Mouse (Mus musculus) olfactory bulb, adult 2 months (tissue): ENCODE results near the gene 1110008L16Rik. TPM values are rescaled to one million over a fixed set of nuclear protein-coding genes. Genes with fewer than 3 reads are reported as not detected.

Experiments used
- H3K27ac ChIP-seq: fragments of 200-500 bp; 2 replicates; pipeline ENCODE4 v1.5.1; 2012; ENCODE audit warnings: low read depth, low read length; ENCODE audit not compliant: insufficient read depth
- H3K4me1 ChIP-seq: fragments of 200-500 bp; 2 replicates; pipeline ENCODE4 v1.6.1; 2012; ENCODE audit warnings: low read length; ENCODE audit not compliant: control insufficient read depth, insufficient read depth
- H3K4me3 ChIP-seq: fragments of 200-500 bp; 2 replicates; pipeline ENCODE4 v1.5.1; 2012; ENCODE audit warnings: mild to moderate bottlenecking, low read depth, low read length, moderate library complexity; ENCODE audit not compliant: insufficient read depth
- CTCF ChIP-seq: fragments of 200-500 bp; IDR thresholded peaks from 2 replicates; pipeline ENCODE4 v1.5.1; 2012; ENCODE audit warnings: low read depth, mild to moderate bottlenecking, low read length, moderate library complexity; ENCODE audit not compliant: insufficient read depth
- POLR2A ChIP-seq: fragments of 200-500 bp; IDR thresholded peaks from 2 replicates; pipeline ENCODE4 v1.6.1; 2012; ENCODE audit warnings: mild to moderate bottlenecking, low read depth, low read length, moderate library complexity; ENCODE audit not compliant: insufficient read depth
- WGBS: fragments of 180-500 bp; shearing (Covaris S2); methylation state at CpG from one replicate; pipeline ENCODE4 v1.1.7; 2018; 5-methylcytosine and 5-hydroxymethylcytosine counted together
- polyA plus RNA-seq: library from polyadenylated mRNA; stranded (reverse); fragments of >200 nt; gene quantifications from 2 replicates; pipeline ENCODE4 v1.2.4, GENCODE M21; 2012; ENCODE audit warnings: low replicate concordance; ENCODE audit not compliant: missing spikeins, insufficient read depth, insufficient read length

Gene 1110008L16Rik
- polyA plus RNA-seq, 1 experiment = not detected

DNA sequence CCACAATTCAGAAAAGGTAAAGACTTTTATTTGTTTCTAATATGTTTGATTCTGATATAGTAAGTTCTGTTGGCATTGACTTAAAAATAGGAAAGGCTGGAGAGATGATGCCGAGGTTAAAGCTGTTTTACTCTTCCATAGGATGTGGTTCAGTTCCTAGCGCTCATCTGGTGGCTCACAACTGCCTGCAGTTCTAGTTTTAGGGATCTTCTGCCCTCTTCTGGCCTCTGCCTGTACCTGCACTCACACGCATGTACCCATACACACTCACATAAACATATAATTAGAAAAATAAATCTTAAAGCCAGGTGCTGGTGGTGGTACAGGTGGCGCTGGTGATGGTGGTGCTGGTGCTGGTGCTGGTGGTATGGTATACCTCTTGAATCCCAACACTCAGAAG lies 7.0 kb downstream of the 1110008L16Rik start:
- TF ChIP-seq CTCF = no peak
- TF ChIP-seq POLR2A = no peak
- H3K4me1 ChIP-seq = 0 out of 2 replicates have a peak, but pooled peaks cover 2% of the 10 kb centered on the region
- H3K4me3 ChIP-seq = no peak overlapping the region
- 95% methylated on average over 4 of the region's 4 CpGs for WGBS
- H3K27ac ChIP-seq = no peak overlapping the region

DNA sequence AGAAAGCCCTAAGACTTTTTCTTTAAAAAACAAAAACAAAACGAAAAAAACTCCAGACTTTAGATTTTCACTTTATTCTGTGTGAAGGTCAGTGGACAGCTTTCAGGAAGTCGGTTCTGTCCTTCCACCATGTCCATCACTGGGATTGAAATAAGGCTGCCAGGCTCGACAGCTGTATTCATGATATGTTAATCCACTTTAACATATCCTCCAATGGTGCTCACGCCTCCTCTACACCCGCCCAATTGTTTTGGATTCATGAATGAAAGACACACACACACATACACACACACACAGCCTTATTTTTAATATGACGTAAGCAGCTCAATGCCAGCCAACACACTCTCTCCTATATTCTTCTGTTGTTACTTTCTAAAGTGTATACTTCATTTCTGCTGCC lies 8.2 kb downstream of the 1110008L16Rik start:
- no peaks in the 10 kb centered on the region for H3K4me1 ChIP-seq
- 46% methylated on average over 6 of the region's 6 CpGs for WGBS
- no peak overlapping the region for H3K27ac ChIP-seq
- no peak overlapping the region for H3K4me3 ChIP-seq
- TF ChIP-seq POLR2A = no peak
- TF ChIP-seq CTCF = no peak

DNA sequence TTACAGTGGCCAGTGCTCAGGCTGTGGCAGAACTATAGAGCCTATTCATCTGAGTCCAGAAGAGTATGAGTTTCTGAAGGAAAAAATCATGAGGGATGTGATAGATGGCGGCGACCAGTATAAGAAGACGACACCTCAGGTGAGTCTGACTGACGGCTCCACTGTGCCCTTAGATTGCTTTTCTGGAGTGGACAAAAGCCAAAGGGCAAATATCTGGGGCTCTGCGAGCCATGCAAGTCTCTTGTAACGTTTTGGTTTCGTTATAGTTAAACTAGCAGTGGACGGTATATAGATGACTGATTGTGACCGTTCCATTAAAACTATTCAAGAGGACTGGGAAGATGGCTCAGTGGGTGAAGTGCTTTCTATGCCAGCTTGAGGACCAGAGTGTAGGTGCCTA lies 9.4 kb downstream of the 1110008L16Rik start:
- Histone ChIP-seq H3K4me3 (no peak overlapping the region), H3K27ac (no peak overlapping the region), H3K4me1 (no peaks in the 10 kb centered on the region)
- 93% methylated on average over 9 of the region's 9 CpGs for WGBS
- no peak for TF ChIP-seq CTCF
- TF ChIP-seq POLR2A = no peak

DNA sequence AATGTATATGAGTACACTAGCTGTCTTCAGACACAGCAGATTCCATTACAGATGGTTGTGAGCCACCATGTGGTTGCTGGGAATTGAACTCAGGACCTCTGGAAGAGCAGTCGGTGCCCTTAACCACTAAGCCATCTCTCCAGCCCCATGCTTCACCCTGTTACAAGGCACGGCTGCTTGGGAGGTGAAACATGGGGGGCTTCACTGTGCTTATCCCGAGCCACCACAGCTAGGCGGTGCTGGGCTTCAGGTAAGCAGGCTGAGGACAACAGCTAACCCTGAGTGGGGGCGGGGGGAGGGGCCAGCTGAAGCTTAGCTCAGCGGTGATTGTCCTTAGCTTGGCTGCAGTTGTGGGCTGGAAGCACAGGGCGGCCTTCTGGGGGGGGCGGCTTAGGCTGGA lies 10.1 kb downstream of the 1110008L16Rik start:
- no peak for TF ChIP-seq POLR2A
- TF ChIP-seq CTCF = no peak
- 78% methylated on average over 8 of the region's 8 CpGs for WGBS
- H3K4me1 ChIP-seq = no peaks in the 10 kb centered on the region
- no peak overlapping the region for H3K27ac ChIP-seq
- H3K4me3 ChIP-seq = no peak overlapping the region

DNA sequence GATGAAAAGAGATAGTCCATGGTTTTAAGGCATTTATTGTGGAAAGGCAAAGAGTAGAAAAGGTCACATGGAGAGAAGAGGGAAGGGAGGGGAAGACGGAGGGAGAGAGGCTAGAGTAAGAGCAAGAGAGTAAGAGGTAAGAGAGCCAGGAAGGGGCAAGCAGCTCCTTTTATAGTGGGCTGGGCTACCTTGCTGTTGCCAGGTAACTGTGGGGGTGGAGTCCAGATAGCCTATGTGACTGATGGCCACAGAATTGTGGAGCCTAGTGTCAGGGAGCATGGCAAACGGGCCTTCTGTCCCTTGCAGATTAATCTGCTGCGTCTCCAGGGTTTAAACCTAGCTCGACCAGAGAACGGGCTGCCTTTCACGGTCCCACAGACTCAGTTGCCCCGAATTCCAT lies 12.5 kb downstream of the 1110008L16Rik start:
- TF ChIP-seq CTCF (no peak), POLR2A (no peak)
- Histone ChIP-seq H3K27ac (no peak overlapping the region), H3K4me3 (no peak overlapping the region), H3K4me1 (no peaks in the 10 kb centered on the region)
- 90% methylated on average over 7 of the region's 7 CpGs for WGBS

DNA sequence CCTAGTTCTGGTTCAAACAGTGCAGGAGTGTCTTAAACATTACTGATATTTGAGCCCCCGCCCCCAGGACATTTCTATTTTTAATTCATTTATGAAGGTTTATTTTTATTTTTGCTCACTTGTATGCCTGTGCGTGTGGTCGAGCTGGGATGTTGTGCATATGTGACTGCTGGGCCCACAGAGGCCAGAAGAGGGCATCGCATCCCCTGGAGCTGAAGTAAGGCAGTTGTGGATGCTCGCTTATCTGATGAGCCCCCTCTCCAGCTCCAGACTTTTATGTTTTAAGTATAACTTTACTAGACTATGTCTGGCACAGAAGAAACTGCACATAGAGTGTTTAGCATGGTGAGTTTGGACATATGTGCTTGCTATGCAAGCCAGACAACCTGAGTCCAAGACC lies 14.5 kb downstream of the 1110008L16Rik start:
- no peak for TF ChIP-seq POLR2A
- TF ChIP-seq CTCF = no peak
- Histone ChIP-seq H3K4me3 (no peak overlapping the region), H3K4me1 (no peaks in the 10 kb centered on the region), H3K27ac (no peak overlapping the region)
- 88% methylated on average over 5 of the region's 5 CpGs for WGBS

DNA sequence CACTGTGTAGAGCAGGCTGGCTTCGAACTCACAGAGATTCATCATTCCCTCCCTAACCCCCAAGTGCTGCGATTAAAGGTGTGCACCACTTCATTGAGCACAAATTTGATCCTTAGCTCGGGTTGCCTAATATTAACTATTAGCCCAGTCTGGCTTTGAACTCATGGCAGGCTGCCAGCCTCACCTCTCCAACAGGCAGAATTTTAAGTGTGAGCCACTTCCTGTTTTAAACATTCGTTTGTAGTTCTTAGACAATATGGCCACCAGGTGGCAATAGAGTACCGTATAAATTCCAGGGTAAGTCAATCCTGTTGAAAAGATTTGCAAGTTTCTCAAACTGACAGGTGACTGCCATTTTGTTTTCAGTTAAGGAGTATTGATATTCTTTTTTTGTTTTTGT lies 15.8 kb downstream of the 1110008L16Rik start:
- H3K27ac ChIP-seq = no peak overlapping the region
- no peak overlapping the region for H3K4me3 ChIP-seq
- 30% methylated on average over 5 of the region's 5 CpGs for WGBS
- TF ChIP-seq CTCF = no peak
- no peak for TF ChIP-seq POLR2A
- H3K4me1 ChIP-seq = no peaks in the 10 kb centered on the region

DNA sequence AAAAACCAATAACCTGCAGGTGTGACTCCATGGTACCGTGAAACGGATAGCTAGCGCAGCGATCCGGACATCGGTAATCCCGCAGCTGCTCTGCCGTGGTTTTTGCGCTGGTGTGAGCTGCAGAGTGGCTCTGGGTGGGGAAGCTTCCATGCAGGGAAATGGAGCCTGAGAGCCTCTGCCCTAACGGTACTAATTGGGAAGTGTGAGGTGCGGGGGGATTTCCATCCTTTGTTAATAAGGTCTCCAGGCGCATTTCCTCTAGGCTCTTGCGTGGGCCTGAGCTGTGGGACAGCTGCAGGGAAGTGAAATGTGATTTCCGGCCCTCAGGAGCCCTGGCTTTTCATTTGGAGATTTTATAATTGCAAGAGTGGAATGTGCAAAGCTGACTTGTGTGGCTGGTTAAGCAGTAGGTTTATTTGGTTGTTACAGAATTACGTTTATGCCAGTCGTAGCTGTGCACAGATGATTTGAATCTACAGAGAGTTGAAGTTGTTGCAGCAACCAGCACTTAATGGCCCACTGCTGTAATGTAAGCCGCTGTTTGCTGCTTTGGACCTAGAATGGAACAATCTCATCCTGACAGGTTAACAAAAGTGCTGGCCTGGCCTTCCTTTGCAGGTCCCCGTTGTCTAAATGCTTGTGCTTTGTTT lies 22.4 kb downstream of the 1110008L16Rik start:
- TF ChIP-seq CTCF = no peak
- 79% methylated on average over 18 of the region's 18 CpGs for WGBS
- no peak overlapping the region for H3K4me3 ChIP-seq
- H3K27ac ChIP-seq = no peak overlapping the region
- H3K4me1 ChIP-seq = no peaks in the 10 kb centered on the region; the same call in 1 of the 2 replicates

DNA sequence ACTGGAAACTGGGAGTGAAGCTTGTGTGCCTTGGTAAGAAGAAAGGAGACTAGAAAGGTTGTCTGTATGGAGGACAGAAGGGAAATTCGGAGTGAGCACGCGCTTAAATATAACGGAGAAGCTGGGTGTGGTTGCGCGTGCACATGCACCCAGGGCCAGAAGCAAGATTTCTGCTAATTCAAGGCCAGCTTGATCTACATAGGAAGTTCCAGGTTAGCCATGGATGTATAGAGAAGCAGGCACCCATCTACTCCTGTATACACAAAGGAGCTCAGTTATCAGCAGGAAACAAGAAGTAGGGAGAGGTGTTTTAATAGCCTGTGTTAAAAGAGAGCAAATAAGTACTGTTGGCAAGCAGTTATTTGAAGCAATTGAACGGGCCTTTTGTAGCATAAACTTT lies 26.3 kb downstream of the 1110008L16Rik start:
- Histone ChIP-seq H3K4me1 (no peaks in the 10 kb centered on the region; the same call in 1 of the 2 replicates), H3K27ac (no peak overlapping the region), H3K4me3 (no peak overlapping the region)
- TF ChIP-seq CTCF (no peak), POLR2A (no peak)
- 80% methylated on average over 7 of the region's 7 CpGs for WGBS

DNA sequence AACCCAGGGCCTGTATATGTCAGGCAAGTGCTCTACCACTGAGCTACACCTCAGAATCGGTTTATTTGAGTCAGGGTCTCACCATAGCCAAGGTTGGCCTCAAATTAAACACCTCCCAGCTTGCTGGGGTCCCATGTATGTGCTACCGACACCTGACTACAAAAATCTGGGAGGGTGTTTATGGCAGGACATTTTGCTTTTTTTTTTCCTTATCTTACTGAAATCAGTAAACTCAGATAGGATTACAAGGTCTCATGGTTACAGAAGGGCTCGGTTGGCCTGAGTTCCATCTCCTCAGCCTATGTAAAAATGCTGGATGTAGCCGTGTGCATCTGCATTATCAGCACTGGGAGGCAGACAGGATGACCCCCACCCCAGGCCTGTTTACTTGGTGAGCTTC lies 29.4 kb downstream of the 1110008L16Rik start:
- no peak overlapping the region for H3K4me3 ChIP-seq
- H3K27ac ChIP-seq = no peak overlapping the region
- no peaks in the 10 kb centered on the region for H3K4me1 ChIP-seq
- TF ChIP-seq POLR2A = no peak
- TF ChIP-seq CTCF = no peak
- 94% methylated on average over 4 of the region's 4 CpGs for WGBS

DNA sequence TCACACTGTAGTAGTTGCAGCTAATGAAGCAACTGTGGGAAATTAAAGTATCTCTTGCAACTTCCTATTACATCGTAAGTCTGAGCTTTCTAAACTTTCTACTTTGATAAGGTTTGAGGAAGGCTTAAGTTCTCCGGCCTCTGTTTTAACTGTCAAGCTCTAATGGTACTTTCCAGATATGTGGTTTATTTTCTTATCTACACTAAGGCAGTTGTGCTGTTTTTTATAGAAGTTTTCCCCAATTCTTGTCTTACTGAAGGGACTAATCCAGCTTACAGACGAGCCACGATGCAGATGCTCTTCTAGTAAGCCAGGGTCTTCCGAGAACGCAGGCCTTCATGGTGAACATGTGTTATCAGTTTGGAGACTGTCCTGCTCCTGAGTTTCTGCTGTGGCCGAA lies 30.0 kb downstream of the 1110008L16Rik start:
- 97% methylated on average over 7 of the region's 7 CpGs for WGBS
- Histone ChIP-seq H3K27ac (no peak overlapping the region), H3K4me1 (no peaks in the 10 kb centered on the region), H3K4me3 (no peak overlapping the region)
- TF ChIP-seq POLR2A (no peak), CTCF (no peak)
